Mouse (Mus musculus) embryonic fibroblast, embryonic 13.5 days (primary cell): ENCODE data around the gene Nbea.

Experiments
- CTCF ChIP-seq: IDR thresholded peaks from 2 replicates; pipeline ENCODE4 v1.5.1; 2011; ENCODE audit warnings: mild to moderate bottlenecking, control low read depth, low read length, moderate library complexity, borderline replicate concordance; ENCODE audit not compliant: insufficient read depth
- POLR2A ChIP-seq: IDR thresholded peaks from 2 replicates; pipeline ENCODE4 v1.6.1; 2011; ENCODE audit warnings: low read depth, mild to moderate bottlenecking, control low read depth, low read length, moderate library complexity

GRCm38 (mm10) chr3:55816096-55816495 is 367.4 kb downstream of the Nbea start:
- TF ChIP-seq CTCF: no peak
- TF ChIP-seq POLR2A: no peak
